15 mouse cellular contexts compared by ENCODE assay signal in the genomic region with DNA sequence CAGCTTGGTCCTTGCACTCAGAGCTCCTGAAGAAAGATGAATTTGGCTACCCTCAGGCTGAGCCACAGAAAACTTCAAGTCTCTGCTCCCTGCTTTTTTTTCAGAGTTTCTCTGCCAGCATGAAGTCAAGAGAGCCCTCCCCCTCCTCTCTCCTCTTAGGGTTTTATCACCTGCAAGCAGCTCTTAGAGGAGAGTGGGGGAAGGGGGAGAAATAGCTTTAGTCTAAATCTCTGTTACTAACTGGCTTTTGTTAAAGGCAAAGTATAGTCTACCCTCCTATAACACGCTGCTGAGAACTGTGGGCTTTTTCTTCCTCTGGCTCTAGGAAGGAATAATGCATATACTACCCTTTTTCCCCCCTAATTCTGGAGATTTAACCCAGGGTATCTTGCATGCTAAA. TPM values are rescaled to one million over a fixed set of nuclear protein-coding genes. Genes with fewer than 3 reads are reported as not detected.
DNase-seq lines count a peak whose midpoint lies in the region; ATAC-seq and TF ChIP-seq lines count a peak whose summit lies in the region.
"Had no signal": no experiment of that assay in that cellular context is flagged by ENCODE, and none has a peak within 500 bp of the region (broad histone marks: within the 10 kb centered on the region; RNA-seq: fewer than 3 reads in every experiment).

No protein-coding gene starts in this region.

- no peaks in the 10 kb centered on the region for H3K27me3 ChIP-seq in heart, embryonic 16.5 days (ENCODE audit: control insufficient read depth, insufficient read depth, low read length)
- H3K27me3 ChIP-seq in embryonic facial prominence, embryonic 14.5 days (replicated peaks; ENCODE audit: control insufficient read depth, insufficient read depth, low read length) = no peaks in the 10 kb centered on the region
- H3K27me3 ChIP-seq in limb, embryonic 14.5 days (ENCODE audit: control insufficient read depth, insufficient read depth, low read length) = no peaks in the 10 kb centered on the region
- H3K27me3 ChIP-seq: neural tube, embryonic 15.5 days had no signal

- H3K9me3 ChIP-seq in heart, embryonic 16.5 days (replicated peaks; ENCODE audit: control insufficient read depth, low read length) = no peaks in the 10 kb centered on the region
- no peaks in the 10 kb centered on the region for H3K9me3 ChIP-seq in embryonic facial prominence, embryonic 14.5 days (ENCODE audit: control insufficient read depth, low read length)
- H3K9me3 ChIP-seq in limb, embryonic 14.5 days (ENCODE audit: control insufficient read depth, low read length) = no peaks in the 10 kb centered on the region
- H3K9me3 ChIP-seq: neural tube, embryonic 15.5 days had no signal

- 0 out of 2 replicates have a peak, but pooled peaks have one; percentile 8 for ATAC-seq in heart, embryonic 16.5 days (replicated peaks; ENCODE audit: extremely low read depth, insufficient read depth, low FRiP score)
- ATAC-seq in embryonic facial prominence, embryonic 14.5 days (ENCODE audit: low read depth) = no peak
- no peak for ATAC-seq in limb, embryonic 14.5 days (ENCODE audit: low FRiP score, low read depth)

- H3K4me1 ChIP-seq in heart, embryonic 16.5 days (ENCODE audit: control insufficient read depth, insufficient read depth, low read length) = peaks cover 21% of the 10 kb centered on the region
- peaks cover 20% of the 10 kb centered on the region for H3K4me1 ChIP-seq in embryonic facial prominence, embryonic 14.5 days (ENCODE audit: control insufficient read depth, insufficient read depth, low read length)
- H3K4me1 ChIP-seq in limb, embryonic 14.5 days (ENCODE audit: control insufficient read depth, insufficient read depth, low read length) = peaks cover 36% of the 10 kb centered on the region

- WGBS in heart, embryonic 16.5 days = 33% methylated on average over 1 of the region's 1 CpGs
- WGBS in embryonic facial prominence, embryonic 14.5 days = 24% methylated on average over 1 of the region's 1 CpGs
- WGBS in limb, embryonic 14.5 days = 5% methylated on average over 1 of the region's 1 CpGs

- H3K27ac ChIP-seq in heart, embryonic 16.5 days (ENCODE audit: low read length) = no peak overlapping the region
- no peak overlapping the region for H3K27ac ChIP-seq in embryonic facial prominence, embryonic 14.5 days (replicated peaks; ENCODE audit: low read depth, low read length)
- no peak overlapping the region; the same call in 1 of the 2 replicates for H3K27ac ChIP-seq in limb, embryonic 14.5 days (replicated peaks; ENCODE audit: low read depth, low read length)
- H3K27ac ChIP-seq: neural tube, embryonic 15.5 days had no signal

- DNase-seq in embryo, embryonic 10.5 days (ENCODE audit: low spot score) = peak; percentile 30
- DNase-seq in embryo, embryonic 9.5 days (ENCODE audit: extremely low spot score) = no peak
- DNase-seq in heart, adult 9 months (ENCODE audit: low spot score in 2 of 2) = no peak
- peak; percentile 40 for DNase-seq in embryonic facial prominence, embryonic 14.5 days (ENCODE audit: low spot score)
- peak; percentile 36 for DNase-seq in limb, embryonic 14.5 days (ENCODE audit: low spot score)
- DNase-seq in cerebellum, adult 18-20 months = no peak
- DNase-seq in frontal cortex, postnatal 10 days (ENCODE audit: low spot score in 2 of 2) = no peak
- DNase-seq: cerebellum, adult 8-10 months; gastrocnemius, postnatal 36 days; heart, postnatal 36 days; kidney, postnatal 10 days; layer of hippocampus, adult 9-11 months; spleen, adult 18-20 months had no signal

- no peak overlapping the region for H3K9ac ChIP-seq in heart, embryonic 16.5 days (ENCODE audit: low read length)
- H3K9ac ChIP-seq in embryonic facial prominence, embryonic 14.5 days (ENCODE audit: low read depth, low read length) = no peak overlapping the region
- H3K9ac ChIP-seq in limb, embryonic 14.5 days (ENCODE audit: low read depth, low read length, severe bottlenecking) = no peak overlapping the region
- H3K9ac ChIP-seq: neural tube, embryonic 15.5 days had no signal

- no peak overlapping the region for H3K4me2 ChIP-seq in heart, embryonic 16.5 days (ENCODE audit: low read depth, low read length)
- no peak overlapping the region for H3K4me2 ChIP-seq in embryonic facial prominence, embryonic 14.5 days (ENCODE audit: low read depth, low read length)
- no peak overlapping the region for H3K4me2 ChIP-seq in limb, embryonic 14.5 days (replicated peaks; ENCODE audit: low read depth, low read length, severe bottlenecking)
- H3K4me2 ChIP-seq: neural tube, embryonic 15.5 days had no signal

- TF ChIP-seq POLR2A in limb, embryonic 14.5 days (IDR thresholded peaks at IDR 0.05; ENCODE audit: borderline replicate concordance, extremely low read depth, insufficient read depth, insufficient read length) = no peak

- no peak overlapping the region for H3K4me3 ChIP-seq in heart, embryonic 16.5 days (ENCODE audit: low read length)
- no peak overlapping the region for H3K4me3 ChIP-seq in embryonic facial prominence, embryonic 14.5 days (ENCODE audit: low read depth, low read length)
- H3K4me3 ChIP-seq in limb, embryonic 14.5 days (replicated peaks; ENCODE audit: low read length) = no peak overlapping the region
- H3K4me3 ChIP-seq: neural tube, embryonic 15.5 days had no signal

- H3K36me3 ChIP-seq in heart, embryonic 16.5 days (ENCODE audit: control insufficient read depth, insufficient read depth) = no peaks in the 10 kb centered on the region
- no peaks in the 10 kb centered on the region for H3K36me3 ChIP-seq in embryonic facial prominence, embryonic 14.5 days (ENCODE audit: control insufficient read depth, insufficient read depth, low read length)
- no peaks in the 10 kb centered on the region for H3K36me3 ChIP-seq in limb, embryonic 14.5 days (ENCODE audit: control insufficient read depth, insufficient read depth, low read length)
- H3K36me3 ChIP-seq: neural tube, embryonic 15.5 days had no signal

RNA-seq across cellular contexts. Expression of a gene that starts 41.5 kb away (rescaled TPM):
- 12.4 and 12.7 TPM in 2 replicates for polyA plus RNA-seq in heart, embryonic 16.5 days (2015; fragmentation: Nextera tagmentation; extraction: Ambion mirVana)
- 35.3 and 40.0 TPM in 2 replicates for polyA plus RNA-seq in embryonic facial prominence, embryonic 14.5 days (2014; fragmentation: Nextera tagmentation; extraction: Ambion mirVana)
- 47.9 and 51.6 TPM in 2 replicates for polyA plus RNA-seq in limb, embryonic 14.5 days (2012; rRNA removed)
- polyA plus RNA-seq in limb, embryonic 14.5 days (2014; fragmentation: Nextera tagmentation; extraction: Ambion mirVana) = 42.5 and 50.9 TPM in 2 replicates

Comparison
In these comparisons a context has a peak if more than half of its experiments do, and no peak if none do; other contexts are left out.
1. DNase-seq: peak in embryo, embryonic 10.5 days (single experiment), embryonic facial prominence, embryonic 14.5 days (single experiment) and limb, embryonic 14.5 days (single experiment); none in embryo, embryonic 9.5 days (single experiment), heart, adult 9 months (0 of 2), cerebellum, adult 18-20 months (0 of 2) and frontal cortex, postnatal 10 days (0 of 2).